Mouse (Mus musculus): ENCODE data around the gene BC005624. TPM values are rescaled to one million over a fixed set of nuclear protein-coding genes. Genes with fewer than 3 reads are reported as not detected.
"Not testable (repeated sequence)": the region's sequence is repeated elsewhere in the genome, so short reads cannot be mapped to it uniquely, and the experiment has no call there.

The BC005624 gene
- polyA plus RNA-seq, 2 experiments = 46.5 to 65.1 TPM

DNA sequence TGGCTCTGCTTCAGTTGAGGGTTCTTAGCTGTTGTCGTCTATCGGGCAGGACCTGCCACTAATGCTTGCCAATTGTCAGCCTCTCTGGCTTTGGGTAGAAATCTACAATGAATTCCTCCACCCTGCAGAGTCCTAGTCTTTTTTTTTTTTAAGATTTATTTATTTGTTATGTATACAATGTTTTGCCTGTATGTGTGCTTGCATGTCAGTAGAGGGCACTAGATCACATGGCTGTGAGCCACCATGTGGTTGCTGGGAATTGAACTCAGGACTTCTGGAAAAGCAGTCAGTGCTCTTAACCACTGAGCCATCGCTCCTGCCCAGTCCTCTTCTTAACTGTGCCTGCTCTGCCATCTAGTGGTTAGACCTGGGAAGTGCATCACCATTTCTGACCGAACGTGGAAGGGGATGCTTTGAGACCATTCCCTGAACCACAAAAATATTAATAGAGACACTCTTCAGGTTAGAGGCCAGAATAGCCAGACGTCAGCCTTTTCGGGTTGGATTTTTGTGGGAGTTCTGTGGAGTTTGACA, 48.0 kb downstream of the BC005624 start:
- Histone ChIP-seq H3K4me2 (replicated peaks; ENCODE audit: low read depth, low read length, severe bottlenecking) (no peak overlapping the region), H3K4me1 (ENCODE audit: control insufficient read depth, insufficient read depth, low read length) (peaks cover 10% of the 10 kb centered on the region), H3K27me3 (ENCODE audit: control insufficient read depth, insufficient read depth, low read length) (no peaks in the 10 kb centered on the region), H3K9me3 (ENCODE audit: control insufficient read depth, low read length) (no peaks in the 10 kb centered on the region), H3K9ac (ENCODE audit: low read depth, low read length, severe bottlenecking) (no peak overlapping the region), H3K27ac (replicated peaks; ENCODE audit: low read depth, low read length) (no peak overlapping the region), H3K36me3 (ENCODE audit: control insufficient read depth, insufficient read depth, low read length) (no peaks in the 10 kb centered on the region), H3K4me3 (replicated peaks; ENCODE audit: low read length) (no peak overlapping the region)
- 21% methylated on average over 7 of the region's 7 CpGs for WGBS
- DNase-seq (ENCODE audit: low spot score) (peak; percentile 64), ATAC-seq (ENCODE audit: low FRiP score, low read depth) (no peak)
- no peak for TF ChIP-seq POLR2A (IDR thresholded peaks at IDR 0.05; ENCODE audit: borderline replicate concordance, extremely low read depth, insufficient read depth, insufficient read length)

DNA sequence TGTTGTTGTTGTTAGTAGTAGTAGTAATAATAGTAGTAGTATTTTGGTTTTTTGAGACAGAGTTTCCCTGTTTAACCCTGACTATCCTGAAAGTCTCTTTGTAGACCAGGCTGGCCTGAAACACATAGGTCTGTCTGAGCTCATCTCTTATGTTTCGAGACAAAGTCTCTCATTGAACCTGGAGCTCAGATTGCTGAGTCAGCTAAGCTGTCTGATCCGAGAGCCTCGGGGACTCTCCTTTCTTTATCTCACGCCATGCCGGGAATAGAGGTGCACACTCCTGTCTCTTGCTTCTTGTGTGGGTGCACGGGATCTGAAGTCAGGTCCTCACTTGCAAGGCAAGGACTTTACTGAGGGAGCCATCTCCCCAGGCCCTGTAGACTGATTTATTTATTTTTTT, 49.0 kb downstream of the BC005624 start:
- no peak for ATAC-seq (ENCODE audit: low FRiP score, low read depth)
- no peak for TF ChIP-seq POLR2A (IDR thresholded peaks at IDR 0.05; ENCODE audit: borderline replicate concordance, extremely low read depth, insufficient read depth, insufficient read length)
- Histone ChIP-seq H3K4me3 (replicated peaks; ENCODE audit: low read length) (no peak overlapping the region), H3K27me3 (ENCODE audit: control insufficient read depth, insufficient read depth, low read length) (no peaks in the 10 kb centered on the region), H3K4me2 (replicated peaks; ENCODE audit: low read depth, low read length, severe bottlenecking) (no peak overlapping the region), H3K9me3 (ENCODE audit: control insufficient read depth, low read length) (no peaks in the 10 kb centered on the region), H3K36me3 (ENCODE audit: control insufficient read depth, insufficient read depth, low read length) (no peaks in the 10 kb centered on the region), H3K9ac (ENCODE audit: low read depth, low read length, severe bottlenecking) (no peak overlapping the region), H3K27ac (replicated peaks; ENCODE audit: low read depth, low read length) (no peak overlapping the region), H3K4me1 (ENCODE audit: control insufficient read depth, insufficient read depth, low read length) (peaks cover 11% of the 10 kb centered on the region)
- 84% methylated on average over 6 of the region's 6 CpGs for WGBS
- DNase-seq (ENCODE audit: low spot score) = no peak

GRCm38 (mm10) chr2:30931922-30932321, 50.1 kb downstream of the BC005624 start:
- Histone ChIP-seq H3K27ac (replicated peaks; ENCODE audit: low read depth, low read length) (no peak overlapping the region), H3K4me3 (replicated peaks; ENCODE audit: low read length) (no peak overlapping the region), H3K4me1 (ENCODE audit: control insufficient read depth, insufficient read depth, low read length) (peaks cover 11% of the 10 kb centered on the region), H3K4me2 (replicated peaks; ENCODE audit: low read depth, low read length, severe bottlenecking) (no peak overlapping the region), H3K9me3 (ENCODE audit: control insufficient read depth, low read length) (no peaks in the 10 kb centered on the region), H3K9ac (ENCODE audit: low read depth, low read length, severe bottlenecking) (no peak overlapping the region), H3K27me3 (ENCODE audit: control insufficient read depth, insufficient read depth, low read length) (no peaks in the 10 kb centered on the region), H3K36me3 (ENCODE audit: control insufficient read depth, insufficient read depth, low read length) (no peaks in the 10 kb centered on the region)
- DNase-seq (ENCODE audit: low spot score) (no peak), ATAC-seq (ENCODE audit: low FRiP score, low read depth) (no peak)
- TF ChIP-seq POLR2A (IDR thresholded peaks at IDR 0.05; ENCODE audit: borderline replicate concordance, extremely low read depth, insufficient read depth, insufficient read length) = no peak
- WGBS = 83% methylated on average over 3 of the region's 3 CpGs

- WGBS = 84% methylated on average over 2 of the region's 2 CpGs
- not testable (repeated sequence) for H3K4me3 ChIP-seq (replicated peaks; ENCODE audit: low read length); H3K4me2 ChIP-seq (replicated peaks; ENCODE audit: low read depth, low read length, severe bottlenecking); H3K27me3 ChIP-seq (ENCODE audit: control insufficient read depth, insufficient read depth, low read length); DNase-seq (ENCODE audit: low spot score); H3K36me3 ChIP-seq (ENCODE audit: control insufficient read depth, insufficient read depth, low read length); H3K9ac ChIP-seq (ENCODE audit: low read depth, low read length, severe bottlenecking); ATAC-seq (ENCODE audit: low FRiP score, low read depth); H3K27ac ChIP-seq (replicated peaks; ENCODE audit: low read depth, low read length); H3K9me3 ChIP-seq (ENCODE audit: control insufficient read depth, low read length)
- peaks cover 11% of the 10 kb centered on the region for H3K4me1 ChIP-seq (ENCODE audit: control insufficient read depth, insufficient read depth, low read length)
These were observed 51.2 kb downstream of the BC005624 start for GRCm38 (mm10) chr2:30930846-30931245.

DNA sequence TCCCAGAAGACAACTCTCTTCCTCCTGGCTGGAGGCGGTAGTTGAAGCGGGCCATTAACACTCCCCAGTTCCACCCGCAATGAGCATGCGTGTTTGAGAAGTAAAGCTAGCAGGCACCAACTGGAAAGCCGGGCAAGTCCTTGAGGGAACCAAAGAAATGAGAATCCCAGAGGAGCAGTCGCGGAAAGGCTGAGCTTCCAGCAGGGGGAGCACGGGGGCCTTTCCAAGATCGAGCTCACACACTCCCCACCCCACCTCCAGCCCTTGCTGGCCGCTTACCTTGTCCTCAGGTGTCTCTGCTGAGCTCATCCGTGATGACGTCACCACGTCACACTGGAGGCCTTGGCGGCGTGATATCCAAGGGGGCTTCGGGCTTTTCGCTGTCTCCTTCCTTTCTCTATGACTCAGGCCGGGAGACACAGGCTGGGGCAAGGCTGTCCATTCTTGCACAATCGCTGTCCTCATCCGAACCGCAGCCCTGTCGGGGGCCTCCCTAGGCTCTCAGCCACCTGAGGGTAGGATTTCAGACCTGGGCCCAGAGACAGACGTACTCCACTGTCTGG, 52.4 kb downstream of the BC005624 start, which contains the start of gene Ptges:
Gene Ptges, minus strand, starts transcription at position 381 of the 563 bp plus-strand sequence.
- no peak within 1 kb of the TSS for H3K27ac ChIP-seq (replicated peaks; ENCODE audit: low read depth, low read length)
- 0 out of 2 replicates have a peak, but pooled peaks have one; percentile 29 for ATAC-seq (ENCODE audit: low FRiP score, low read depth)

More for the DNA sequence above, 52.4 kb downstream of the BC005624 start, which contains the start of gene Ptges:
- Histone ChIP-seq H3K9me3 (ENCODE audit: control insufficient read depth, low read length) (no peaks in the 10 kb centered on the region), H3K4me1 (ENCODE audit: control insufficient read depth, insufficient read depth, low read length) (peaks cover 11% of the 10 kb centered on the region), H3K27me3 (ENCODE audit: control insufficient read depth, insufficient read depth, low read length) (no peaks in the 10 kb centered on the region), H3K4me2 (replicated peaks; ENCODE audit: low read depth, low read length, severe bottlenecking) (peak within 1 kb of the TSS; percentile 49), H3K4me3 (replicated peaks; ENCODE audit: low read length) (peak within 1 kb of the TSS; percentile 21), H3K36me3 (ENCODE audit: control insufficient read depth, insufficient read depth, low read length) (no peaks in the 10 kb centered on the region), H3K9ac (ENCODE audit: low read depth, low read length, severe bottlenecking) (no peak within 1 kb of the TSS; the same call in 1 of the 2 replicates)
- TF ChIP-seq POLR2A (IDR thresholded peaks at IDR 0.05; ENCODE audit: borderline replicate concordance, extremely low read depth, insufficient read depth, insufficient read length) = no peak
- peak; percentile 66 for DNase-seq (ENCODE audit: low spot score)
- WGBS = 1% methylated on average over 23 of the region's 23 CpGs

Data from limb, embryonic 14.5 days (tissue).